Mouse (Mus musculus) layer of hippocampus, postnatal 14 days (tissue): ENCODE data around the gene Bcar3. TPM values are rescaled to one million over a fixed set of nuclear protein-coding genes. Genes with fewer than 3 reads are reported as not detected.

Source experiments
- DNase-seq, 2 experiments: peaks; one replicate each; pipeline ENCODE4 v3.0.0; 2021 to 2022; ENCODE audit warnings: low spot score in 2 of 2, mixed read lengths in 1 of 2
- total RNA-seq, 2 experiments: library from RNA; stranded (reverse); gene quantifications; 2 replicates each; pipeline ENCODE4 v1.2.3; 2021

The Bcar3 gene
- total RNA-seq, 2 experiments from 2014 or later: 10.3 to 11.0 TPM

DNA sequence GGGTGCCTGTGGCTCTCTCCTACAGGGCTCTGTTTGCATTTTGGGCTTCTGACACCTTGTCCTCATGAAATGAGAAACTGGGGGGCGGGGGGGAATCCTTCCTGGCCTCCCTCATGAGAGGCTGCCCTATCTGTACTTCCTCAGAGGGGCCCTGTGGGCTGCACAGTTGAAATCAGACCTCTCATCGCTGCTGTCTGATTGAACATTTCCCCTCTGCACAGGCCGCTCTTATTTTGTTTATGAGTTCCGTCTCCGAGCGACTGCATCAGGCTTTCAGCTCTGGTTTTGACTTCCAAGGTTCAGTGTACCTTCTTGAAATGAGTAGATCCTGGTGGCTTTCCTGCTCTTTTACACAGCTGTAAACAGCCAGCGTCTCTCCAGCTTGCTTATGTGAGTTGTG is 40.4 kb downstream of the Bcar3 start:
- no peak for DNase-seq

DNA sequence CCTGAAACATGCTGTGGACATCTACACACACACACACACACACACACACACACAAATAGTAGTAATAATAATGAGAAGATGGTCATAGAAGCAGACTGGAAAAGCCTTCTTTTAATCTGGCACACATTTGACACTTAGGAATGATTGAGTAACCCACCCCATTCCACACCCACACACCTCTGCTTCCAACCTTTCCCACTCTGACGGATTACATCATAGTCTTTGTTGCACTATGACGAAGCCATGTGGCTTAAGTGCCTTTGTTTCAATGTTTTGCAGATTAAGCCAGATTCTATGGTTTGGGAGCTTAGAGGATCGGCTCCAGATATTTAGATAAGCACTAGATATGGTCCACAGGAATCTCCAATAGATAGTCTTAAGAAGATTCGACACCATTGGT is 42.1 kb downstream of the Bcar3 start:
- DNase-seq: no peak

DNA sequence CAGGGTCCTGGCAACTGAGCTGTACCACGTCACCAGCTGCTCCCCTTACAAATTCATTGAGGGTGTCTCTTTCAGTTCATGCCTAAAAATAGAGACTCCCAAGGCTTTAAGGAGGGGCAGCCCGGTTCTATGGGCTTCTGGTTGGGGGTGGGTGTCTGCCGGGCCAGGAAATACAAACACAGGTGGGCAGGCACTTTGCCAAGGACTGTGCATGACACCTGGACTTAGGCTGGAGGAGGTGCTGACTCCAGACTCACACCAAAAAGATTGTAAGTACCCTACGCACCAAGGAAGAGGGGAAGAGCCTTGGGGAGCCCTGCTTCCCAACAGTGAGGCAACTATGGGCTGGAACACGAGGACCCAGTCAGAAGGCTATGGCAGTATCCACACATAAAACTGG is 44.1 kb downstream of the Bcar3 start:
- no peak for DNase-seq

DNA sequence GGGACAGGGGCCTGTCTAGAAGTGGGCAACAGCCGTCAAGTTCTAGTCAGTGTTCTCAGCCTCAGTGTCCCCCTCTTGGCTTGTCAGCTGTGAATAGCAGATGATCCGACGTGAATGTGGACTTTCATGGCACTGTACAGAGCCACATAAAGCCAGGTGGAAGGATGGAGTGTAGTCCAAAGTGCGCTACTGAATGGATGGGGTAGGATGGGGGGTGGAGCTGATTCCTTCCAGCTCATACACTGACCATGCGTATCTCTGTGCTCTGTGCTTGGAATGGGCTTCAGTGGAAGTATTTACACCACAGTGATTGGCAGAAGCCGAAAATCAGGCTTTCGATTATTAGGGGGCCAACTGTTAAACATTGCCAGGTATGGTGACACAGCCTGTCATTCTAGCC is 45.0 kb downstream of the Bcar3 start:
- no peak for DNase-seq

DNA sequence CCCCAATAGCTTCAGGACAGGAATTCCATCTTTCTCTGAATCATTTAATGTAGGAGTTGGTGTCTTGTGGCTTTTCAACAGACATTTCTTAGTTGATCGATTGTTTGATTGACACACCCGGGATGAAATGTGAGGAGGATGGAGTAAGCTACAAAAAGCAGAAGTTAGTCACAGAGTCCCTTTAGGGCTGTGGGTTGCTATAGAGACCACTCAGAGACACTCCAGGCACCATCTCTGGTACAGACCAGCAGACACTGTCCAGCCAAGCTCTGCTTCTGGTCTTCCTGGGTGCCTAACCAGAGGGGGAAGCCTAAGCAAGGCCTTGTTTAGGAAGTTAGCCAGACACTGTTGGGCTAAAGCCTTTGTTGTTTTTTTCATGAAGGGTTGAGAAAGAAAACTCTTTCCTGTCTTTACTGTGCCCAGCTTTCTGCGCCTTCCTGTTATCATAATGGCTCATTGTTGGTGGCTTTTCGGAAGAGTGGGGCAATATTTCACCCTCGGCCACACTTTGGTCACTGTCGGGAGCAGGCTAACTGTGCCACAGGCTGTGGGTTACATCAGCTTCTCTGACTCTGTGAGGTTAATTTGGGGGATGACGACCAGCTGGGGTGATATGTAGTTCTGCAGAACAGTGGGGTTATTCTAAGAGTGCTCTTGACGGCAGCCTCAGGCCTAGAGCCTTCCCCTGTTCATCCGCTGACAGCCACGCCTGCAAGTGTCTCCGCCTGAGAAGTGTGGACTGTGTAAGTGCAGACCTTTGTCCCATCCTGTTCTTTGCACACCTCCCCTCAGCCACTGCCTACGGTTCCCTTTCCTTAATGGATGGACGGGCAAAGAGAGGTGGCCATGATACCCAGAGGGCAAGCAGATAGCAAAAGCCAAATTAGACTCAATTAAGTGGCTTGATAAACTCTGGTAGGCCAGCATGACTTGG is 46.5 kb downstream of the Bcar3 start:
- DNase-seq: no peak

DNA sequence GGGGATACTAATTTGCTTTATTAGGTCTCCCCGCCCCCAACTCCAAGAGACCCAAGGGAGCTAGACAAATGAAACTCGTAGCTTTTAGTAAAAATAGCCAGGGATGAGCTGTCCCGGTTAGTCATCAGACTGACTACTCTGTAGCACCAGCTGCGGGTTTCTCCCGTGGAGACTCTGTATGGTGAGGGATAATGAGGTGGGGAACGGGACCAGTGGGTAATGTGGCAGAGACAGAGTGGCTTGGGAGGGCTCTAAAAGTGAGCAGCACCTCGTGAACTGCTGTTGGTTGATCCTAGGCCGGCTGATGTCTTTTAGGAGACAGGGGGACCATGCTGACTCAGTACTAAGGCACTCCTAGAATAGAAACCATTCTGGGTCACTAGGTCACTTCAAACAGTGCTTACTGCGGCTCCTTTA is 49.5 kb downstream of the Bcar3 start:
- DNase-seq: no peak

DNA sequence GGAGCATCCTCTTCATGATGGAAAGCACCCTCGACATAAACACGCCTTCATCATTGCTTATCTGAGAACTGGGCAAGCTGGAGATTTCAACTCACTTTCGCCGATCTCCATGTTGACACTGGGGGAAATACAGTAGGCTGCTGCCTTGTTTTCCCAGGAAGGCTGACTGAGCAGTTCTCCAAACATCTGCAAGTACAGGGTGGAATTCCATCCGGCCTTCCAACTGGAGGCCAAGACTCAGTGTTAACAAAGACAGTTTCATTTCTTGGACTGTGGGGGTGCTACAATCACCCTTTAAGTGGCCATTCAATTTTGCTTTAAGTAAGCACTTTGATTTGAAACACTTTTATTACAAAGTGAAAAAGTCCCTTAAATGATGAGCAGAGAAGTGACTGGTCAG is 50.4 kb downstream of the Bcar3 start:
- no peak for DNase-seq

DNA sequence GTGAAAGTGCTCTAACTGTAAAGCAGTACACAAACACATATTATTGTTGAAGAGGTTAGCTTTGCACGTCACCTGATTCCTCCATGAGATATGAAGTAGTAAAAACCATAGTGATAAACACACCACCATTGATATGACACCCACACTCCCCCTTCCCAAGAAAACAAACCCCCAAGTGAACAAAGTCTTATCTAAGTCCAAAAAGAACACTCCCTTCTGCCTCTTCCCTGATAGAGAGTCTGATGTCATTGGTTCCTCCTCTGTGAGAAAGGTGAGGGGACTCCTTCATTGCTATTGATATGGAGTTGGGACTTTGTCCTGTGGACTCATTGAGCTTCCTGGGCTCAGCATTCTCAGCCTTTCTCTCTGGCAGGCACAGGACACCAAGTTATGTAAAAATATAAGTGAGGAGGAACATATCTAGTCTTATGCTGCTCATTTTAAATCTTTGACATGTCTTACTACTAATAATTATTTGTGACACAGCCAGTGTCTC is 52.1 kb downstream of the Bcar3 start:
- DNase-seq: no peak

DNA sequence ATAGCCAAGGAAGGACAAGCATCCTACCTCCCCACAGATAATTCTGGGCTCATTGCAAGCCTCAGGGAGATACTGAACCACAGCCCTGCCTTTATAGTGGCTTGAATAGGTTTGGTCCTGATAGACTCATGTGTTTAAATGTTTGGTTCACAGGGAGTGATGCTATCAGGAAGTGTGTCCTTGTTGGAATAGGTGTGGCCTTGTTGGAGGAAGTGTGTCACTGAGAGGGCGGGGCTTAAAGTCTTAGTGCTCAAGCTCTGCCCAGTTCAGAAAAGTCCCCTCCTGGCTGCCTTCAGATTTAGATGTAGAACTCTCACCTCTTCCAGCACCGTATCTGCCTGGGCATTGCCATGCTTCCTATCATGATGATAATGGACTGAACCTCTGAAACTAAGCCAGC is 52.7 kb downstream of the Bcar3 start:
- DNase-seq: no peak

DNA sequence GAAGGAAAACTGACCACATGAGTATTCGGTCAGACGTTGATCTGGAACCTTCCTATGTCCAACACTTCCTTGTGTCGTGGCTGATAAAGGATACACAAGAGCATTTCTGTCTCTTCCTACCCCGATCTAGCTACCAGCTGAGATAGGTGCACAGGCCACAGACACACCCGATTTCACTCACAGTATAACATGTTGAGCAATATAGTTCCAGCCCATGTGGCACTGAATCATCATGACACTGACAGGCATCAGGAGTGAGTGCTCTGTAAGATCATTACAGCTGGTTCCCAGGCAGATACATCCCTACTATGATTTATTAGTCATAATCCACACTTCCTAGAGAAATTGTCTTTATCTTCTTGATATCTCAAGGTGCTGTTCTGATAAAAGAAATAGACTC is 54.7 kb downstream of the Bcar3 start:
- DNase-seq: no peak

DNA sequence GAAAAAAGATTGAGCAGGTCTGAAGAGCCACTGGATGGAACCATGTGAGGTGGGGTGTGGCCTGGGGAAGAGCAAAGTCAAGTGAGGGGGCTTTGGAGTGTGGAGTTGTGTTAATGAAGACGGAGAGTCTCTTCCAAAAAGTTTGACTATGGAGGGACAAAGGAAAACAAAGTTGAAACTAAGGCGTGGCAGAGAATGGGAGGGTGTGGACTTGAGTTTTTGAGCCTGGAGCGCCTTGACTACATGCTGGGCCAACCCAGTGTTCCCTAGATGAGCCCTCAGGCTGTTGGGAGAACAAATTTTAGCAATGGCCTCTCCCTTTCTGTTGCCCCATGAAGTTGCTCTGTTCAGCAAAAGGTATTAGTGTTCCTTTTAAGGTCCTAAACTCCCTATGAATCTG is 58.9 kb downstream of the Bcar3 start:
- DNase-seq: no peak

DNA sequence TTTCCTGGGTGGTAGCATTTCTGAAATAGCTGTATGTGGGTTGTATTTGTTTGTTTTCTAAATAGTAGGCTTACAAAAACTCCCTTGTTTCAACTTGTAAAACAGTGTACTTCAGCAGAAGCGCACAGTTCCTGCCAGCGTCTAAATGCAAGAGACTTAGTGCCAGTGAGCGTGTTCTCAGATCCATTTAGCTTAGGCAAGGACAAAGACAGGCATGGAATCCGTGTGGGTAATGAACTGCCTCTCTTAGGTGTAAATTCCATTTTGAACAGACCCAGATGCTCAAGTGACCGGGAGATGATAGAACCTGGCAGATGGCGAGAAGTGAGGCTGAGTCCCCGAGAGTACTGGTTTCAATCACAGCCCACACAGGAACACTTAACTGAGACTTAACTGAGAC is 65.5 kb downstream of the Bcar3 start:
- no peak for DNase-seq

DNA sequence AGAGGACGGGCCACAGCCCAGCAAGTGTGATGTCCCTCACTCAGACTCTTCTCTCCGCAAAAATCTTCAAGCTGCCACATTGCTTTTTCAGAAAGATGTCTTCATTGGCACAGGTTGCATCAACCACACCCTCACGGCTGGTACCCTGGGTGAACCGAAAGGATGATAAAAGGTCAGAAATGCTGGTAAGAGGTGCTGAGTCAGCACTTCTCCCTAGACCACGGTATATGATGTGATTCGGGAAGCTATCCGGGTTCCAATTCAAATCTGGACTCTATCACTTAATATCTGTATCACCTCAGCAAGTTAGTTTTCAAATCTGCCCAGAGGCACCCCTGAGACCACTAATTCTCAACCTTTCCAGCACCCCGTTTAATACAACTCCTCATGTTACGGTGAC is 66.0 kb downstream of the Bcar3 start:
- no peak for DNase-seq

DNA sequence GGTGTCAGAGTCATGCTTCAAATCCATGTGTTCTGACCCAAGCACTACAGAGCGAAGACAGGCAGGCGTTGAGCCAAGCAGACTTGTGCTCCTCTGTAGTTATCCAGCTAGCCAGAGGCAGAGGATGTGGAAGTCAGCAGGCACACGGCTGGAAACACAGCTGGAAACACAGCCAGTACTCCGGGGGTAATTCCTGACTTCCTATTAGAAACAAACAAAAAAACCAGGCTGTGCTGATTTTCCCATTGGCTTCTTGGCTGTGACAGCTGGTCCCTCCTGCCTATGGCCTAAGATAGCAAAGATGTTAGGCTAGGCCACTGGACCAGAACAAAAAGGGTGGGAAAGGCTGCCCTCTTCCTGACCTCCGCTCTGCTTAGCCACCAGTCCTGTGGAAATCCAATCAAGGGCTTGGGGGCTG is 66.8 kb downstream of the Bcar3 start:
- no peak for DNase-seq

DNA sequence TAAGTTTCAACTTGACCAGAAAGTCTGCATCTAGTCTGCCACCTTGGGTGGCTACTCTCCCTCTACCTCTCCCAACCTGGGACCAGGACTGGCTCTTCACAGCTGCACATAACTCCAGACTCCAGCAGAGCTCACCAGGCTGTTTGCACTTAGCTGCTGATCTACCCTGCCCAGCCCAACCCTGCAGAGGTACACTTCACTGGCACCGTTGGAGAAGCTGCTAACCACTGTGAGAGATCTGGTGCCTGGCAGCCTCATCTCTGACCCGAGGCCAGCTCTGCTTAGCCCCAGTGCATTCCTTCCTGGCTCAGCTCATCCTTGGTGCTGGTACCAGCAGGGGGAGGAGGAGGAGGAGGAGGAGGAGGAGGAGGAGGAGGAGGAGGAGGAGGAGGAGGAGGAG is 68.8 kb downstream of the Bcar3 start:
- DNase-seq: no peak

DNA sequence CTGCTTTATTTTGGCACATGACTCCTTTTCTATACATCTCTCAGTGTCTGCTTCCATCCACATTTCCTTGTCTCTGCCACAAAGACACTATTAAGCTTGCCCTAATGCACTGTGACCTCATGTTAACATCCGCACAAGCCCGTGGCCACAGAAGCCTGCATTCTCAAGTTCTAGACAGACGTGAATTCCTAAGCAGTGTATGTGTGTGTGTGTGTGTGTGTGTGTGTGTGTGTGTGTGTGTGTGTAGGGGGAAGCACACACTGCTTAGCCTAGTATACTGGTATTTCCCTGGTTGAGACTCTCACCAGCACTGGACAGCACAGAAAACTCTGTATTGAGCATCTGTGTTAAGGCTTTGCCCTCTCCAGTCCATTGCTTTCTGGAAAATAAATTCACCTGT is 70.6 kb downstream of the Bcar3 start:
- DNase-seq: no peak

DNA sequence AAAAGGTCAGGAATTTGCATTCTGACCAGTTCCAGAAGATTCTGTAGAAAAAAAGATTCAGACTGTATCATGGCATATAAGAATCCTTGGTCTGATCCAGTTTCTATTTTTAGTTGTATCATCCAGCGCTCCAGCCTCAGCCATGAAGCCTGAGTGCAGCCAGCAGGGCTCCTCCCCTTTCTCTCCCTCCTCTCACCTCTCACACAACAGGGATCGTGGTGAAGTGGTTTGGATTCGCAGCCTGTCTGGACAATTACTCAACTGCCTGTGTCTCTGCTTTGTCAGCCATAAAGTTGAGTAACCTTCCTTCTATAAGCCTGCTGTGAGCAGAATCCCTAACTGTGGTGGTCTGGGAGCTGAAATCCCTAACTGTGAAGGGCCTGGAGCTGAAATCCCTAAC is 71.4 kb downstream of the Bcar3 start:
- DNase-seq: no peak

DNA sequence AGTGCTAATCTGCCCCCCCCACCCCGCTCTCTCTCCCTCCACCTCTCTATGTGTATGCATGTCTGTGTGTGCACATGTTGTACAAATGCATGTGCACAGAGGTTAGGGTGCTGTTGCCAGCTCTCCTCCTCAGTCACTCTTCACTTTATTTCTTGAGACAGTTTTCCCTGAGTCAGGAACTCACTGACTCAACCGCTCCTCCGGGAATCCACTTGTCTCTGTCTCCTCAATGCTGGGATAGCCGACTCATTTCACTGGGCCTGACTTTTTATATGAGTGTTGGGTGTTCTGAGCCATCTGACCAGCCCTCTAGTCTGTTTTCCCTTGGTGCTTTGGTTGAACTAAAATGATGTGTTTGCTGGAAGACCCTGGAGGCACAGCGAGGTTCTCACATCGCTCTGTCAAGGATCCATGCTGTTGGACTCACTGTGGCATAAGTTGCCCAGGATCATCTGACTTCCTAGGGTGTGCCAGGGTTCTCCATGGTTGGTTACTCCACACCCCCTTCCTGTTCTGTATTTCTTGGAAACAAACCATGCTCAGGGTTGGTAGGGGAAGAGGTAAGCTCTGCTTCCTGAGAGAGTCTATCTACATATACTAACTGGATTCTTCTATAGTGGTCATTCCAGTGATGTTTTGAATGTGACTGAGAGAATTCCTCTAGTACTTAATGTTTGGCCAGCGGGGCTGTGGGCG is 77.9 kb downstream of the Bcar3 start:
- DNase-seq: no peak

DNA sequence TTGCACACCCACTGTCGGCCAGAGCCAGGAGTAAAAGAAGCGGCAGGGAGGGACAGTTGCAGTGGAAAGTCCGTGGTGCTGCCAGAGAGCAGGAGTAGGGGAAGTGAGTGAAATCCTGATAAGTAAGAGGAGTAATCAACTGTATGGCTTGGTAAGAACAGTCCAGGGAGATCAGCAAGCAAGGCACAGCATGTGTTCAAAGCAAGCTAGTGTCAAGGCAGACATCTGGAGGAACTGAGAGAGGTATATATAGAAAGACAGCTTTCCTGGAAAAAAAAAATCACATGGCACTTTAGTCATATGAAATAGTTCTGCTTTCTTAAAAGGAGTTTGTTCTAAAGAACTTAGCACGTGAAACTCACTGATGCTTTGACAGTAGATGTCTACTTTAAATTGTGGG is 78.7 kb downstream of the Bcar3 start:
- no peak for DNase-seq

DNA sequence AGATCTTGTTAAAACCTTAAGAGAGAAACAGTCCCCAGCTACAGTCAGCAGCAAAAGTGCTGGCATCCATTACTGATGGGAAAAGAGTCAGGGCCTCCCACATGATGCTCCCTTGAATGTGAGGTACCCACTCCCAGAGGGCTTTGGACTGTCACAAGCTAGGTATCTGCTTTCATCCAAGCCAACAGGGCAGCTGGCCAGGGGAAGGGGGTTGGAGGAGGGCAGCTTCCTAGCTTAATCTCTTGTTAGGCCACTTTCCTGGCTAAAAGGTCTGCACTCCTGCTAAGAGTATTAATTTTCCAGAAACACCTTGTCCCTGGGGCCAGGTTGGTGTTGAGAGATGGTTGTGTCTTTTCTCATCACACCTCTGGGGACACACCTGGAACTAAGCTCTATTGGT is 82.1 kb downstream of the Bcar3 start:
- no peak for DNase-seq

DNA sequence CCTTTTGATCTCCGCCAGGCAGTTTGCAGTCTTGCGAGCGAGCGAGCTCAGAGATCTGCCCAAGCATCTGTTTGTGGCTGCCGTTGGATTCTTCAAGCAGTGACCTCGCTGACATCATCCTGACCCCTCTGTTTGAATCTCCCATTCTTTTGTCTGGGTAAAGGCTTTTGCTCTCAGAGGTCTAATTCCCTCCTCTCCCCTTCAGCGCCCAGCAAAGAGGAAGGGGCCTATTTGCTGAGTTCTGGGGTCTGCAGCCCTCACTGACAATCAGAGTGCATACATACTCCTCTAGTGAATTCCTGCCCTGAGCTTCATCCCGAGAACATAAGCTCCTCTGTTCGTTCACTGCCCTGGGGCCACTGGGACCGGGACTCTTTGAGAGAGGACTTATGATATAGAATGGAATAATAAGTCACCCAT is 82.5 kb downstream of the Bcar3 start:
- DNase-seq: no peak

DNA sequence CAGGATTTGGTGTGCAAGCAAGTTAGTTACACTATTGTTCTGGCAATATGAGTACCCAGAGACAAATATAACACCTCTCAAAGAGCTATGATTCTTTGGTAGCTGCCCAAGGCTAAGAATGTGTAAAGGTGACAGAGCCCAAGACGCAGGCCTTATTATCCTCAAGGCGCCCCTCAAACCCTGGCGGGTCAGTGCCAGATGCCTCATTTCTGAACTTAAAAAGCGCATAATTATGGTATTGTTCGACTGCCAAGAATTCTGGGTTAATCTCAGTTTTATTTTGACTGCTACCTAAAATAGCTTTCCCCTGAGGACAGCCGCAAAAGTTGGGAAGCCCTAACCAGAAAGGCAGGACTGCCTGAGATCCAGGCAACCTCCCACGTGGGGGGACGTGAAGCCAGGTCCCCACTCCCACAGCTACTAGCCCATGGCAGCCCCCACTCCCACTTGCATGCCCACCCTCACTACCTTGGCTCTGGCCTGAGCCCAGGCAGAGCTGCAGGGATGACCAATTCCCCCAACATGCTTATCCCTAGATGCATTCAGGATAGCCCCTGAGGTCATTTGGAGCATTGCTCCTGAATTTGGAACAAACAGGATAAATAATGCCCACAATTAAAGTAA is 83.0 kb downstream of the Bcar3 start:
- DNase-seq: no peak
